Mouse (Mus musculus): ENCODE data around the gene Cluh.

- TF ChIP-seq CTCF (IDR thresholded peaks at IDR 0.05; ENCODE audit: insufficient read depth, low read depth, low read length) (no peak), POLR2A (IDR thresholded peaks at IDR 0.05; ENCODE audit: insufficient read depth, low read depth, low read length) (no peak)
These were observed 17.2 kb upstream of the Cluh start for GRCm38 (mm10) chr11:74631880-74632789.

All from olfactory bulb, adult 2 months (tissue).